Mouse (Mus musculus) testis, postnatal 10 days (tissue): Measurements from ENCODE around the gene Wfdc17.

ENCODE experiments used
- DNase-seq: peaks from one replicate; pipeline ENCODE4 v3.0.0; 2021; ENCODE audit warnings: low spot score

Gene Wfdc17

GRCm38 (mm10) chr11:83740443-83740991 is 36.7 kb downstream of the Wfdc17 start:
- DNase-seq = no peak

- DNase-seq = no peak
Measured at GRCm38 (mm10) chr11:83741841-83742240, 38.0 kb downstream of the Wfdc17 start.

DNA sequence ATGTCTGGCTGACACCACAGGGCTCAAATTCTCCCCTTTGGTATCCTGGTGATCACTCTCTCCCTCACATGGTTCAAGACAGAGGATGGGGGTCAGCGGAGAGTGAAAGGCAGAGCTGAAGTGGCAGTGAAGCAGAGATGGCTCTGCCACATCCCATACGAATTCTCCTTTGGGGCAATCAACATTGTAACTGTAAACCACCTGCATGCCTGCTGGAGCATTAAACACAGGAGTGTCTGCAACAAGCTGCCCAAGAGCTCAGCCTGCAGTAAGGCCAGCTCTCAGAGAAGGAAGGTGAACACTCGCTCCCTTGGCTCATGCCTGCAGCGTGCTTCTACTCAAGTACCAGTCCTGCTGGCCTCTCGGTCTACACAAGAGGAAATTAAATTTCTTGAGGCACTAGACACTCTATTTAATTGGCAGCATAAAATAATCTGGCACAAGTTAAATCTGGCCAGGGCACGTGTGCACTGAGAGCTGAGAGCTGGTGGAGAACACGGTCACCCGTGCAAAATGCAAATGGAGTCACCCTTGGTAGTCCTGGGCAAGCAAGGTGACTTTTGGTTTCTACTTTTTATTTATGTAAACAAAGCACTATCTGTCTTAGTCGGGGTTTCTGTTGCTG is 39.1 kb downstream of the Wfdc17 start:
- DNase-seq = no peak

DNA sequence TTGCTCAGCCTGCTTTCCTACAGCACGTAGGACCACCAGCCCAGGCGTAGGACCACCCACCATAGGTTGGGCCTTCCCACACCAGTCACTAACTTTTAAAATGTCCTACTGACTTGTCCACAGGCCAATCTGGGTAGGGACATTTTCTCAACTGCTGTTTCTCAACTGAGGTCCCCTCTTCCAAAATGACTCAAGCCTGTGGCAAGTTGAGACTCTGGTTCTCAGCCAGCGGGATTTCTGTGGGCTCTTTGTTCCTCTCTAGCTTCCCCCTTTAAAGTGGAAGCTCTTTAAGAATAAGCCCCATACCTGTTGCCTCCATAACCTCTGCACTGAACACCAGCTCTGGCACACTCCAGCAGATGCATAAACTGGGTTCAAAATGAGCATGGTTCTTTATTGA is 39.7 kb downstream of the Wfdc17 start:
- DNase-seq = no peak

DNA sequence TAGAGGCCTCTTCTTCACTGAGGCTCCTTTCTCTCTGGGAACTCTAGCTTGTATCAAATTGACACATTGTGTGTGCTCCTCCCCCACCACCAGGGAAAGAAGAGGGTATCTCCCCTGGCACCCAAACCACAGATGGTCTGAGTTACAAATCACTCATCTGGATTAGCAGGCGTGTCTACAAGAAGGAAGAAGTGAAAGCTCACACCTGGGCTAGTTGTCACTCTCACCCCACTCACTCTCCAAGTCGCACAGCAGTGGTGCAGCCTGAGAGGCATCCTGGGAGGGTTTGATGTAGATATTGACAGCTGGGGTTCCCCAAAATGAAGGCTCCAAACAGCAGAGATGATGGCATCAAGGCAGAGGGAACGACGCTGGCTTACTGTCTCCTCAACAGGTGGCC is 42.4 kb downstream of the Wfdc17 start:
- DNase-seq = no peak

- DNase-seq = no peak
Measured at GRCm38 (mm10) chr11:83746681-83747080, 42.9 kb downstream of the Wfdc17 start, which contains the start of gene Wfdc21. Gene Wfdc21 (plus strand): TSS chr11:83746940.

- no peak for DNase-seq
Measured at GRCm38 (mm10) chr11:83747376-83748265, 43.8 kb downstream of the Wfdc17 start.

DNA sequence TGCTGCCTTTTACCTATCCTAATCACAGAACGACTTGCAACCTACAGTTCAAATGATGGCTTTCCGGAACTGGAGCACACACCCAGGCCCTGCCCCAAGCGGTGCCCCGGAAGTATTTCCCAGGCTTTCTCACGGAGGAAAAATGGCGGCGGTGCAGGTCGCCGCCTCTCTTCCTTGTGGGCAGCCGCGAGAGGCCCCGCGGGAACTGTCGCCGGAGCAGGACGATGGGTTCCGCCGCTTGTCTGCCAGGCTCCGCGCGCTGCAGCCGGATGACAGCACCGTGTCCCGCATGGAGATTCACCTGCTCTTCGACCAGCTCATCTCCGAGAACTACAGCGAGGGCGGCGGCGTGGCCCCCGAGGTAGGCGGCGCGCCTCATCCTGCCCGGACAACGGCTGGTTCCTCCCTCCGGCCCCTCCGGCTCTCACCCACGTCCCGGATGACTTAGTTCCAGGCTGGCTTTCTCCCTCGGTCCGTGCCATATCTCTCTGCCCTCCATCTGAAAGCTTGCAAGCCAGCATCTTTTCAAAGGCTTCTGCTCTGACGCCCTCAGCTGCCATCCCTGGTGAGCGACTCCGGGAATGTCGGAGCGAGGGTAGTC is 49.9 kb downstream of the Wfdc17 start, which contains the start of gene Heatr6:
TSS of gene Heatr6 (plus strand) at position 116 of the 601 bp plus-strand sequence.
- peak; percentile 91 for DNase-seq

GRCm38 (mm10) chr11:83754227-83754626 is 50.4 kb downstream of the Wfdc17 start:
- no peak for DNase-seq
